Mouse (Mus musculus): Measurements from ENCODE around the gene Nppa. TPM values are rescaled to one million over a fixed set of nuclear protein-coding genes. Genes with fewer than 3 reads are reported as not detected.
"Not testable (repeated sequence)": the region's sequence is repeated elsewhere in the genome, so short reads cannot be mapped to it uniquely, and the experiment has no call there.

Gene Nppa
- polyA plus RNA-seq, 1 experiment from 2014 or later: 1.7 TPM

GRCm38 (mm10) chr4:148040933-148041610, 40.5 kb downstream of the Nppa start:
- H3K27ac ChIP-seq (replicated peaks): peak overlapping the region; percentile 90
- under 1% methylated on average over 19 of the region's 19 CpGs for WGBS
- H3K27me3 ChIP-seq: no peaks in the 10 kb centered on the region
- no peaks in the 10 kb centered on the region for H3K9me3 ChIP-seq
- H3K4me2 ChIP-seq: peak overlapping the region; percentile 89
- 0 out of 2 replicates have a peak, but pooled peaks cover 3% of the 10 kb centered on the region for H3K36me3 ChIP-seq
- peaks cover 46% of the 10 kb centered on the region for H3K4me1 ChIP-seq (replicated peaks)
- H3K9ac ChIP-seq: peak overlapping the region; percentile 53
- peak overlapping the region; percentile 42 for H3K4me3 ChIP-seq
- ATAC-seq (ENCODE audit: low FRiP score, low read depth): peak; percentile 7; the same call in 1 of the 2 replicates

- H3K9me3 ChIP-seq: no peaks in the 10 kb centered on the region
- no peaks in the 10 kb centered on the region for H3K27me3 ChIP-seq
- H3K27ac ChIP-seq (replicated peaks): peak overlapping the region; percentile 90
- ATAC-seq (ENCODE audit: low FRiP score, low read depth): no peak
- H3K4me3 ChIP-seq: peak overlapping the region; percentile 42
- H3K4me2 ChIP-seq: peak overlapping the region; percentile 89
- H3K36me3 ChIP-seq: no peaks in the 10 kb centered on the region
- 4% methylated on average over 16 of the region's 16 CpGs for WGBS
- peak overlapping the region; percentile 53 for H3K9ac ChIP-seq
- peaks cover 46% of the 10 kb centered on the region for H3K4me1 ChIP-seq (replicated peaks)
Measured at GRCm38 (mm10) chr4:148041611-148042191, 41.2 kb downstream of the Nppa start.

DNA sequence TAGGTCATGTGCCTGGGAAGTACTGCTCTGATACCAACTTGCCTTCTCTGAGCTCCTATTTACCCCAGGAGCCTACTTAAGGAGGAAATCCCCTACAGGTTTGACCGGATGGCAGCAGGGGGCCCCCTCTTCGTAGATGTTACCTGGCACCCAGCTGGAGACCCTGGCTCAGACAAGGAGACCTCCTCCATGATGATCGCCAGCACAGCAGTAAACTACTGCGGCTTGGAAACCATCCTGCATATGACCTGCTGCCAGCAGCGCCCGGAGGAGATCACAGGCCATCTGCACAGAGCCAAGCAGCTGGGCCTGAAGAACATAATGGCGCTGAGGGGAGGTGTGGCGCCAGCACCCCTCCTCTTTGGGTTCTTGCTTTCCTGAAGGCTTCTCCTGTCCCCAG, 42.8 kb downstream of the Nppa start:
- H3K36me3 ChIP-seq; H3K4me2 ChIP-seq; ATAC-seq (ENCODE audit: low FRiP score, low read depth); H3K27ac ChIP-seq (replicated peaks); H3K9ac ChIP-seq; H3K9me3 ChIP-seq; H3K27me3 ChIP-seq; H3K4me3 ChIP-seq: not testable (repeated sequence)
- 74% methylated on average over 6 of the region's 8 CpGs for WGBS
- peaks cover 36% of the 10 kb centered on the region for H3K4me1 ChIP-seq (replicated peaks)

GRCm38 (mm10) chr4:148044113-148044512, 43.6 kb downstream of the Nppa start:
- Histone ChIP-seq H3K4me1 (replicated peaks) (peaks cover 36% of the 10 kb centered on the region), H3K4me3 (no peak overlapping the region), H3K9ac (no peak overlapping the region), H3K4me2 (no peak overlapping the region), H3K9me3 (no peaks in the 10 kb centered on the region), H3K27ac (replicated peaks) (no peak overlapping the region), H3K36me3 (peaks cover 12% of the 10 kb centered on the region), H3K27me3 (no peaks in the 10 kb centered on the region)
- 94% methylated on average over 2 of the region's 2 CpGs for WGBS
- ATAC-seq (ENCODE audit: low FRiP score, low read depth): no peak

- 73% methylated on average over 4 of the region's 4 CpGs for WGBS
- Histone ChIP-seq H3K4me1 (replicated peaks) (peaks cover 12% of the 10 kb centered on the region), H3K4me2 (no peak overlapping the region), H3K36me3 (peaks cover 29% of the 10 kb centered on the region), H3K4me3 (no peak overlapping the region), H3K9ac (no peak overlapping the region), H3K27me3 (no peaks in the 10 kb centered on the region), H3K9me3 (no peaks in the 10 kb centered on the region), H3K27ac (replicated peaks) (no peak overlapping the region)
- no peak for ATAC-seq (ENCODE audit: low FRiP score, low read depth)
Measured at GRCm38 (mm10) chr4:148046450-148047031, 46.0 kb downstream of the Nppa start.

- H3K4me1 ChIP-seq (replicated peaks); H3K27me3 ChIP-seq; H3K9me3 ChIP-seq; H3K4me2 ChIP-seq; H3K27ac ChIP-seq (replicated peaks); H3K4me3 ChIP-seq; H3K9ac ChIP-seq; ATAC-seq (ENCODE audit: low FRiP score, low read depth): not testable (repeated sequence)
- 96% methylated on average over 3 of the region's 3 CpGs for WGBS
- H3K36me3 ChIP-seq: peaks cover 61% of the 10 kb centered on the region
Measured at GRCm38 (mm10) chr4:148050396-148050914, 49.9 kb downstream of the Nppa start.

- 95% methylated on average over 13 of the region's 13 CpGs for WGBS
- no peak for ATAC-seq (ENCODE audit: low FRiP score, low read depth)
- no peak overlapping the region for H3K4me3 ChIP-seq
- no peak overlapping the region for H3K4me2 ChIP-seq
- H3K36me3 ChIP-seq: peaks cover 68% of the 10 kb centered on the region
- no peak overlapping the region for H3K27ac ChIP-seq (replicated peaks)
- H3K9me3 ChIP-seq: no peaks in the 10 kb centered on the region
- no peaks in the 10 kb centered on the region for H3K27me3 ChIP-seq
- H3K9ac ChIP-seq: no peak overlapping the region
- H3K4me1 ChIP-seq (replicated peaks): no peaks in the 10 kb centered on the region
Measured at GRCm38 (mm10) chr4:148051046-148051776, 50.7 kb downstream of the Nppa start.

Other genes starting within 250 kb of the Nppa start
- gene Zfp984, start 190.9 kb upstream of the Nppa start, polyA plus RNA-seq (2015; fragmentation: Nextera tagmentation; extraction: Ambion mirVana): 3.9 and 4.7 TPM in 2 replicates
- 7.0 and 7.8 TPM in 2 replicates for gene Zfp933, start 152.4 kb upstream of the Nppa start, polyA plus RNA-seq (2015; fragmentation: Nextera tagmentation; extraction: Ambion mirVana)
- gene Miip, start 131.9 kb upstream of the Nppa start, polyA plus RNA-seq (2015; fragmentation: Nextera tagmentation; extraction: Ambion mirVana): 38.1 and 39.8 TPM in 2 replicates
- gene Fv1, start 131.7 kb upstream of the Nppa start, polyA plus RNA-seq (2015; fragmentation: Nextera tagmentation; extraction: Ambion mirVana): 10.7 and 12.5 TPM in 2 replicates
- gene Mfn2, start 96.0 kb upstream of the Nppa start, polyA plus RNA-seq (2015; fragmentation: Nextera tagmentation; extraction: Ambion mirVana): 93.6 and 104 TPM in 2 replicates
- gene Plod1, start 64.0 kb upstream of the Nppa start, polyA plus RNA-seq (2015; fragmentation: Nextera tagmentation; extraction: Ambion mirVana): 25.9 and 26.3 TPM in 2 replicates
- gene 2510039O18Rik, start 59.8 kb upstream of the Nppa start, polyA plus RNA-seq (2015; fragmentation: Nextera tagmentation; extraction: Ambion mirVana): 13.3 and 14.0 TPM in 2 replicates
- 0.19 and 0.35 TPM in 2 replicates for gene Nppb, start 14.9 kb upstream of the Nppa start, polyA plus RNA-seq (2015; fragmentation: Nextera tagmentation; extraction: Ambion mirVana)
- 31.3 and 32.8 TPM in 2 replicates for gene Clcn6, start 38.1 kb downstream of the Nppa start, polyA plus RNA-seq (2015; fragmentation: Nextera tagmentation; extraction: Ambion mirVana)
- 18.0 and 22.1 TPM in 2 replicates for gene Mthfr, start 38.4 kb downstream of the Nppa start, polyA plus RNA-seq (2015; fragmentation: Nextera tagmentation; extraction: Ambion mirVana)
- 6.0 and 6.8 TPM in 2 replicates for gene Agtrap, start 87.3 kb downstream of the Nppa start, polyA plus RNA-seq (2015; fragmentation: Nextera tagmentation; extraction: Ambion mirVana)
- 98.3 and 110 TPM in 2 replicates for gene Mad2l2, start 129.7 kb downstream of the Nppa start, polyA plus RNA-seq (2015; fragmentation: Nextera tagmentation; extraction: Ambion mirVana)
- gene Draxin, start 130.0 kb downstream of the Nppa start, polyA plus RNA-seq (2015; fragmentation: Nextera tagmentation; extraction: Ambion mirVana): 15.4 and 16.1 TPM in 2 replicates
- 21.7 and 21.8 TPM in 2 replicates for gene Fbxo6, start 151.4 kb downstream of the Nppa start, polyA plus RNA-seq (2015; fragmentation: Nextera tagmentation; extraction: Ambion mirVana)
- 93.3 and 96.0 TPM in 2 replicates for gene Fbxo44, start 159.8 kb downstream of the Nppa start, polyA plus RNA-seq (2015; fragmentation: Nextera tagmentation; extraction: Ambion mirVana)
- 21.4 and 23.4 TPM in 2 replicates for gene Fbxo2, start 159.9 kb downstream of the Nppa start, polyA plus RNA-seq (2015; fragmentation: Nextera tagmentation; extraction: Ambion mirVana)